Mouse (Mus musculus): ENCODE results near the gene Cfap36. TPM values are rescaled to one million over a fixed set of nuclear protein-coding genes. Genes with fewer than 3 reads are reported as not detected.
A peak's percentile ranks its signal among the peaks of the same experiment; 100 is the strongest.

Gene Cfap36
- 10 to 100 TPM; 12.8 to 16.0 TPM for total RNA-seq (2021)

- peak; percentile 87 for DNase-seq (ENCODE audit: low spot score)
- intact Hi-C loops (cut with DNase I): no loop called here
Measured at GRCm38 (mm10) chr11:29246883-29247650, at the start of gene Cfap36. Gene Cfap36 (minus strand): TSS chr11:29247409.

- intact Hi-C loops (cut with DNase I): no loop called here
- no peak for DNase-seq (ENCODE audit: low spot score)
Measured at GRCm38 (mm10) chr11:29287305-29287704, 40.1 kb upstream of the Cfap36 start.

GRCm38 (mm10) chr11:29286040-29286439 is 38.8 kb upstream of the Cfap36 start:
- DNase-seq (ENCODE audit: low spot score): no peak
- intact Hi-C loops (cut with DNase I): no loop called here

GRCm38 (mm10) chr11:29274758-29275157 is 27.5 kb upstream of the Cfap36 start:
- intact Hi-C loops (cut with DNase I): no loop called here
- DNase-seq (ENCODE audit: low spot score): no peak

GRCm38 (mm10) chr11:29267824-29268223 is 20.6 kb upstream of the Cfap36 start:
- intact Hi-C loops (cut with DNase I): loop anchor here (2.0 to 5.0 kb wide), 4 partner anchors 259 to 615 kb away; partner anchors contain the start of genes Mtif2 and Rtn4
- no peak for DNase-seq (ENCODE audit: low spot score)

GRCm38 (mm10) chr11:29254643-29255042 is 7.4 kb upstream of the Cfap36 start:
- intact Hi-C loops (cut with DNase I): no loop called here

GRCm38 (mm10) chr11:29248386-29248785 is 1.2 kb upstream of the Cfap36 start:
- intact Hi-C loops (cut with DNase I): no loop called here
- no peak for DNase-seq (ENCODE audit: low spot score)

More at GRCm38 (mm10) chr11:29254643-29255042, 7.4 kb upstream of the Cfap36 start:
- no peak for DNase-seq (ENCODE audit: low spot score)

GRCm38 (mm10) chr11:29247725-29248124 is 516 bp upstream of the Cfap36 start:
- DNase-seq (ENCODE audit: low spot score): no peak
- intact Hi-C loops (cut with DNase I): no loop called here

GRCm38 (mm10) chr11:29245988-29246387 is 1.2 kb downstream of the Cfap36 start:
- DNase-seq (ENCODE audit: low spot score): no peak
- intact Hi-C loops (cut with DNase I): no loop called here

- DNase-seq (ENCODE audit: low spot score): no peak
- intact Hi-C loops (cut with DNase I): no loop called here
Measured at GRCm38 (mm10) chr11:29241961-29242360, 5.2 kb downstream of the Cfap36 start.

- intact Hi-C loops (cut with DNase I): no loop called here
- no peak for DNase-seq (ENCODE audit: low spot score)
Measured at GRCm38 (mm10) chr11:29239353-29239752, 7.9 kb downstream of the Cfap36 start.

- intact Hi-C loops (cut with DNase I): no loop called here
- DNase-seq (ENCODE audit: low spot score): no peak
Measured at GRCm38 (mm10) chr11:29238551-29238950, 8.7 kb downstream of the Cfap36 start.

- intact Hi-C loops (cut with DNase I): no loop called here
Measured at GRCm38 (mm10) chr11:29238047-29238446, 9.2 kb downstream of the Cfap36 start.

GRCm38 (mm10) chr11:29237364-29237763 is 9.8 kb downstream of the Cfap36 start:
- no peak for DNase-seq (ENCODE audit: low spot score)
- intact Hi-C loops (cut with DNase I): no loop called here

More at GRCm38 (mm10) chr11:29238047-29238446, 9.2 kb downstream of the Cfap36 start:
- DNase-seq (ENCODE audit: low spot score): no peak

GRCm38 (mm10) chr11:29233569-29233968 is 13.6 kb downstream of the Cfap36 start:
- DNase-seq (ENCODE audit: low spot score): no peak
- intact Hi-C loops (cut with DNase I): no loop called here

- no peak for DNase-seq (ENCODE audit: low spot score)
- intact Hi-C loops (cut with DNase I): no loop called here
Measured at GRCm38 (mm10) chr11:29228957-29229356, 18.3 kb downstream of the Cfap36 start.

- no peak for DNase-seq (ENCODE audit: low spot score)
- intact Hi-C loops (cut with DNase I): no loop called here
Measured at GRCm38 (mm10) chr11:29224754-29225153, 22.5 kb downstream of the Cfap36 start.

GRCm38 (mm10) chr11:29222310-29222709 is 24.9 kb downstream of the Cfap36 start:
- intact Hi-C loops (cut with DNase I): no loop called here
- no peak for DNase-seq (ENCODE audit: low spot score)

GRCm38 (mm10) chr11:29219055-29219454 is 28.2 kb downstream of the Cfap36 start:
- no peak for DNase-seq (ENCODE audit: low spot score)
- intact Hi-C loops (cut with DNase I): no loop called here

GRCm38 (mm10) chr11:29216196-29216595 is 31.0 kb downstream of the Cfap36 start:
- intact Hi-C loops (cut with DNase I): no loop called here

GRCm38 (mm10) chr11:29209774-29210173 is 37.4 kb downstream of the Cfap36 start:
- intact Hi-C loops (cut with DNase I): no loop called here

More at GRCm38 (mm10) chr11:29216196-29216595, 31.0 kb downstream of the Cfap36 start:
- no peak for DNase-seq (ENCODE audit: low spot score)

GRCm38 (mm10) chr11:29203653-29204052 is 43.6 kb downstream of the Cfap36 start:
- no peak for DNase-seq (ENCODE audit: low spot score)
- intact Hi-C loops (cut with DNase I): no loop called here

More at GRCm38 (mm10) chr11:29209774-29210173, 37.4 kb downstream of the Cfap36 start:
- no peak for DNase-seq (ENCODE audit: low spot score)

Data from heart, postnatal 25 days (tissue).